Mouse (Mus musculus) urinary bladder, adult 2 months (tissue): ENCODE data around the gene Trpv4. TPM values are rescaled to one million over a fixed set of nuclear protein-coding genes. Genes with fewer than 3 reads are reported as not detected.

Source experiments
- DNase-seq: peaks from one replicate; pipeline ENCODE4 v3.0.0; 2022; ENCODE audit warnings: low spot score
- polyA plus RNA-seq: library from polyadenylated mRNA; depleted of rRNA; stranded (reverse); fragments of >200 nt; gene quantifications from 2 replicates; pipeline ENCODE4 v1.2.3, GENCODE M21; 2012

Trpv4 gene
- polyA plus RNA-seq, 1 experiment: 66.3 TPM

DNA sequence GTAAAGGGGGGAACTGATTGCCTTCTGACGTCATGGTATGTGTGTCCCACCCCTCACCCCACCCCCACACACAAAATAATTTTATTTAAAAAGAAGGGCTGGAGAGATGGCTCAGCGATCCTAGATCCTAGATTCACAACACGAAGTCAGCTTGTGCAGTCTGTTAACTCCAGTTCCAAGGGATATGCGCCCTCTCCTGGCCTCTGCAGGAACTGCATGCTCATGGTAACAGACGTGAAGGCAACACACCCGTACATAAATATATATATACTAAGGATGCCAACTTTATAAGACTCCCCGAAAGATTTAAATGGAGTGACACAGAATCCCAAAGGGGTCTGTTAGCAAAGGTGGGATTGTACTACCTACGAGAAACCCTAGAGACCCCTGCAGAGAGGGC, 39.4 kb downstream of the Trpv4 start:
- no peak for DNase-seq

GRCm38 (mm10) chr5:114617809-114618208, 40.4 kb downstream of the Trpv4 start:
- DNase-seq: no peak

- DNase-seq: no peak
These were observed 41.7 kb downstream of the Trpv4 start for GRCm38 (mm10) chr5:114616336-114617061.

- no peak for DNase-seq
These were observed 43.4 kb downstream of the Trpv4 start for GRCm38 (mm10) chr5:114614863-114615262.

GRCm38 (mm10) chr5:114611968-114612608, 46.1 kb downstream of the Trpv4 start:
- no peak for DNase-seq

- DNase-seq: no peak
These were observed 47.0 kb downstream of the Trpv4 start for GRCm38 (mm10) chr5:114611256-114611655.

GRCm38 (mm10) chr5:114608516-114608915, 49.7 kb downstream of the Trpv4 start:
- peak; percentile 55 for DNase-seq

DNA sequence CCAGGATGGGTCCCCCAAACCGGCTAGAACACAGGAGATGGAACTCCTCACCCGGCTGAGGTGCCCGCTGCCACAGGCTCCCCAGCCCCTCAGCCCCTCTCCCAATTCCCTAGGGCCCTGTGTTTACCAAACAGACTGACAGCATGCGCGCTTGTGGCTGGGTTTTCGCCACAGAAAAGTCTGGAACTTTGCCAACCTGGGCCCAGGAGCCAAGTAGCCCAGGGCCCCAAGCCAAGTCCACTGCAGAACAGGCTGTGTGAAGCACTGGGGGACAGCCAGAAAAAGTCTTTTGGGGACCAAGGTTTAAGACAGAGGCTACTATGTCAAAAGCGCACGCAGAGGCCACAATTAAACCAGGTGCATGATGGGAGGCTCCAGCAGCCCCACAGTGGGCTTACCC, 50.6 kb downstream of the Trpv4 start:
- DNase-seq: no peak

GRCm38 (mm10) chr5:114605981-114606380, 52.2 kb downstream of the Trpv4 start:
- DNase-seq: no peak

- DNase-seq: no peak
These were observed 53.4 kb downstream of the Trpv4 start for GRCm38 (mm10) chr5:114604781-114605290.

- no peak for DNase-seq
These were observed 54.2 kb downstream of the Trpv4 start for GRCm38 (mm10) chr5:114603975-114604374.

GRCm38 (mm10) chr5:114602012-114602411, 56.2 kb downstream of the Trpv4 start:
- DNase-seq: no peak

DNA sequence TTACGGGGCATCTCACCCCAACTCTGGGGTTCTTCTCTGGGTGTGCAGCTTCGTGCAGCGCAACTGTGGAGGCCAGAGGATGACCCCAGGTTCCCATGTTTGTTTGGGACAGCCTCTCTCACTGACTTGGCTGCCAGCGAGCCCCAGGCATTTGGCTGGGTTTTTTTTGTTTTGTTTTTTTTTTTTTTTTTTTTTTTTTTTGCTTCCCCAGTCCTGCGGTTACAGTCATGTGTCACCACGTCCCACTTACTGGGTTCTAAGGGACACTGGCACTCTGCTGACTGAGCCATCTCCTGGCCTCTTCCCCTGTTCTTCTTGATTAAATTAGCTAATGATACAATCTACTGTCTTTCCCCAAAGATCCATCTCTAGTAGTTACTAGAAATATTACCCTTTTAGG, 60.6 kb downstream of the Trpv4 start:
- DNase-seq: no peak

GRCm38 (mm10) chr5:114597222-114597621, 61.0 kb downstream of the Trpv4 start:
- DNase-seq: no peak

- DNase-seq: no peak
These were observed 61.6 kb downstream of the Trpv4 start for GRCm38 (mm10) chr5:114596604-114597003.

GRCm38 (mm10) chr5:114594741-114595241, 63.4 kb downstream of the Trpv4 start:
- DNase-seq: no peak

DNA sequence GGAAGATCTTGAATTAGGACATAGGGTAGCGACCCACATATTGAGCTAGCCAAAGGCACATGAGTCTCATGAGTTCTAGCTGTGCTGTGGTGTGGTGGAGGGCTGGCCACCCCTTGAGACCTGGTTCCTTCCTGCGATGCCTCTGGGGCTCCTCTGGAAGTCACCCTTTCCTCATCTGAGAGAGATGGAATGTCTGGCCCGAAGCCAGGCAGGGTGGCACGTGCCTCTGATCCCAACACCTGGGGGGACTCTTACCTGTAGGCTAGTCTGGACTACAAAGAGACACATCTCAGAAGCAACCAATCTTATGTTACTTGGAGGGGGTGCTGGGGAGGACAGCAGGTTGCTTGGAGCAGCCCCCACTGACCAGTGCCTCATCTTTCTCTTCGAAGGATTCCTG, 64.3 kb downstream of the Trpv4 start:
- DNase-seq: no peak

DNA sequence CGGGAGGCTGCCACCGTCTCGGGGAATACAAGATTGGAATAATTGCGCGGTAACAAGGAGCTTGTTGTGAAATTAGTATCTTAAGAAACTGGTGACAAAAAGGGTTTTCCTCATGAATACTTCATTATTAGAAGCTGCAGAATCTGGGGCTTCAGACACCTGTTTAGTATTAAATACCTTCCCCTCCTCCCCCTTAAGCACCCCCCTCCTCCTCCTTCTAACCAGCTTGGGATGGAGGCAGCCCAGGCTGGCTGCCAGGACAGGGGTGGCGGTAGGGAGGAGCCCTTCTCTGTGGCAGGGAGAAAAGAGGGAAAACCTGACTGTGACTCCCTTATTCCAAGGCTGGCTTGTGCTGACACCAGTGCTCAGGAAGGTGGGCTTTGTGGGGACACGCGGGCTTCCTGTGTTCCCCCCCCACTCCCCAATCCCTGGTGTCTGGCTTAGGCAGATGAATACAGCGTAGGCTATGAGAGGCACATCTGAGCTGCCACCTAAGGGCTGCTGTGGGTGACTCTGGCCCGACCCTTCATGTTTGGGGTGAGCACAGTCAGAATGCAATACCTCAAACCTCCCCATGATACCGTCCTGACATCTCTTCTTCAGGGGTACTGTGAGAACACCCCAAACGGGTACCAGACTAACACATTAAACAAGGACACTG, 64.9 kb downstream of the Trpv4 start:
- no peak for DNase-seq

GRCm38 (mm10) chr5:114592463-114593160, 65.6 kb downstream of the Trpv4 start:
- DNase-seq: no peak

DNA sequence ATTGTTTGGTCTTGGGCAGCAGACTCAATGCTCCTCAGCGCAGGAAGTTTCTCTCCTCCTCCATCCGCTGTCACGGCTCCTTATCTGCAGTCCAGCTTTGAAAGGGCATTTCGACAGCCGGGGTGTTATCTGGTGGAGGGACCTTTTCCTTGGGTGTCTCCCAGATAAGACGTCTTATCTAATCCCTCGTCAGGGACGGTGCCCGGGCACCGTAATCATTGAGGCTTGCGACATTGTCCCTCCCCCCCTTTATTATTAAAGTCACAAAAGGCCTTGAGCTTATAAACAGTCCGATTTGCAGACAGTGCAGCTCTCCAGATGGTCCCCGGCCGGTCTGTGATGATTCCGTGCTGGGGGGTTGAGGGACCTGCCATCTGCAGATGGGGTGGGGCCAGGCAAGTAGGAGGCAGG, 67.1 kb downstream of the Trpv4 start:
- no peak for DNase-seq

DNA sequence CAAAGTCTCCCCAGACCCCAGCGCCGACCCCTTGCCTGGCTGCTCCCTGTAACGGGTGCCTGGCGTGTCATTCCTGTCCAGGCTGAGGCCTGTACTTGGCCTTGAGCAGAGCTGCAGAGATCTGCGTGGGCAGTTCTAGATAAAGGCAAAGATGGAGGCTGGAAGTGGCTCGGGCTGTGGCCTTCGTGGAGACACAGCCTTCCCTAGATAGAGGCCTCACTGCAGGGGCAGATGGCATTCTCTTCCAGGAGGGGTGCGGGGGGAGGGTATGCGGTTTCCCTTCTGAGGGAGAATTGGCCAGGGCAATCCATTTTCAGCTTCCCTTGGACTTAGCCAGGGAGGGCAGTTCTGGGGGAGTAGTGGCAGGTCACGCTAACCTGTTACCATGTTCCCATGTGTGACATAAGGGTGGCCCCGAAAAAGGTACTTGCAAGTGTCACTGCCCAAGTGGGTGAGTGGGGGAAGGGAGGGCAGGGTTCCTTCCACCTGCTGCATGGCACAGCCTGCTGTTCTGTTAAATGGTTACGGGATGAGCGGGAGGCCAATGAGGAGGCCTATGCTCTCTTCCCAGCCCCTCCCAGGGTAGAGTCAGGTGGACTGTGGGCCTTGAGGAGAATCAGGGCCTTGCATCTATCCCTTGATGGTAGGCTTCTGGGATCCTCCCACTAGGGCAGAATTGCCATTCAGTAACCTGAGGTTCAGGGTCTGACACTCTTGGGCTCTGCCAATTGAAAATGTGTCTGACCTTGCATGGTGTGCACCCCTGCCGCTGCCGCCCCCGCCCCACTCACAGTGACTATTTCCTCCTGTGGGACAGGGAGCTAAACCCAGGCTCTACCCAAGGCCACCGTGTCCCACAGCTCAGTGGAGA, 67.9 kb downstream of the Trpv4 start:
- no peak for DNase-seq
